Comparison of ENCODE assay signal across 22 mouse cellular contexts in genomic region chr9:28613683-28614620, GRCm38 (mm10).
A peak's percentile ranks its signal among the peaks of the same experiment; 100 is the strongest.
DNase-seq lines count a peak whose midpoint lies in the region; ATAC-seq lines count a peak whose summit lies in the region.
"Had no signal": no experiment of that assay in that cellular context is flagged by ENCODE, and none has a peak within 500 bp of the region (broad histone marks: within the 10 kb centered on the region; RNA-seq: fewer than 3 reads in every experiment).

No protein-coding gene starts in this region.

- 0 out of 2 replicates have a peak overlapping the region, but pooled peaks have one; percentile 4 for H3K4me2 ChIP-seq in heart, embryonic 16.5 days (ENCODE audit: low read depth, low read length)
- H3K4me2 ChIP-seq in embryonic facial prominence, embryonic 15.5 days (replicated peaks), result no peak overlapping the region
- H3K4me2 ChIP-seq: liver, embryonic 12.5 days; neural tube, embryonic 13.5 days had no signal

- DNase-seq in cerebellum, adult 11-12 months, result peak; percentile 48
- DNase-seq in cerebellum, postnatal 4 days (ENCODE audit: low spot score in 2 of 2), result no peak
- DNase-seq in heart, postnatal 4 days, result no peak
- peak; percentile 70 for DNase-seq in R1 (ENCODE audit: low read depth, low spot score)
- DNase-seq in adrenal gland, adult 8-10 months, result no peak
- no peak for DNase-seq in c-Kit-positive CD71-positive TER-119-positive erythroid progenitor cells, embryonic 14.5 days (ENCODE audit: low spot score)
- DNase-seq: heart, adult 11 months; heart, postnatal 14 days; kidney, adult 2 months; kidney, postnatal 25 days; thymus, postnatal 36 days had no signal

- no peak overlapping the region for H3K4me3 ChIP-seq in heart, embryonic 16.5 days (ENCODE audit: low read length)
- no peak overlapping the region for H3K4me3 ChIP-seq in embryonic facial prominence, embryonic 15.5 days (replicated peaks)
- H3K4me3 ChIP-seq: forebrain, embryonic 10.5 days; limb, embryonic 10.5 days; liver, embryonic 12.5 days; neural tube, embryonic 13.5 days had no signal

- H3K27ac ChIP-seq in heart, embryonic 16.5 days (ENCODE audit: low read length), result no peak overlapping the region
- H3K27ac ChIP-seq in embryonic facial prominence, embryonic 15.5 days (replicated peaks), result 0 out of 2 replicates have a peak overlapping the region, but pooled peaks have one; percentile 44
- H3K27ac ChIP-seq: forebrain, embryonic 10.5 days; limb, embryonic 10.5 days; liver, embryonic 12.5 days; neural tube, embryonic 13.5 days; stomach, postnatal 0 days had no signal

- H3K9me3 ChIP-seq in heart, embryonic 16.5 days (replicated peaks; ENCODE audit: control insufficient read depth, low read length), result no peaks in the 10 kb centered on the region
- H3K9me3 ChIP-seq in embryonic facial prominence, embryonic 15.5 days (replicated peaks), result no peaks in the 10 kb centered on the region
- H3K9me3 ChIP-seq: forebrain, embryonic 10.5 days; limb, embryonic 10.5 days; liver, embryonic 12.5 days; neural tube, embryonic 13.5 days had no signal

- no peak for ATAC-seq in heart, embryonic 16.5 days (replicated peaks; ENCODE audit: extremely low read depth, insufficient read depth, low FRiP score)
- no peak for ATAC-seq in embryonic facial prominence, embryonic 15.5 days (ENCODE audit: insufficient number of reproducible peaks, low FRiP score, low TSS enrichment, low read depth)
- ATAC-seq: hindbrain, embryonic 16.5 days; liver, embryonic 12.5 days; lung, postnatal 0 days; midbrain, embryonic 16.5 days had no signal

- H3K9ac ChIP-seq in heart, embryonic 16.5 days (ENCODE audit: low read length), result no peak overlapping the region
- no peak overlapping the region for H3K9ac ChIP-seq in embryonic facial prominence, embryonic 15.5 days
- H3K9ac ChIP-seq: liver, embryonic 12.5 days; neural tube, embryonic 13.5 days had no signal

- no peaks in the 10 kb centered on the region for H3K27me3 ChIP-seq in heart, embryonic 16.5 days (ENCODE audit: control insufficient read depth, insufficient read depth, low read length)
- H3K27me3 ChIP-seq in embryonic facial prominence, embryonic 15.5 days, result no peaks in the 10 kb centered on the region
- H3K27me3 ChIP-seq: CH12.LX; liver, embryonic 12.5 days; neural tube, embryonic 13.5 days had no signal

- H3K36me3 ChIP-seq in heart, embryonic 16.5 days (ENCODE audit: control insufficient read depth, insufficient read depth), result no peaks in the 10 kb centered on the region
- no peaks in the 10 kb centered on the region for H3K36me3 ChIP-seq in embryonic facial prominence, embryonic 15.5 days
- H3K36me3 ChIP-seq: forebrain, embryonic 10.5 days; limb, embryonic 10.5 days; liver, embryonic 12.5 days; neural tube, embryonic 13.5 days had no signal

- H3K4me1 ChIP-seq in heart, embryonic 16.5 days (ENCODE audit: control insufficient read depth, insufficient read depth, low read length), result peaks cover 8% of the 10 kb centered on the region
- peaks cover 4% of the 10 kb centered on the region; the same call in 1 of the 2 replicates for H3K4me1 ChIP-seq in embryonic facial prominence, embryonic 15.5 days
- H3K4me1 ChIP-seq: limb, embryonic 10.5 days; liver, embryonic 12.5 days had no signal

- WGBS in heart, embryonic 16.5 days, result 37% methylated on average over 6 of the region's 6 CpGs
- WGBS in embryonic facial prominence, embryonic 15.5 days, result 27% methylated on average over 6 of the region's 6 CpGs

Comparison
In these comparisons a context has a peak if more than half of its experiments do, and no peak if none do; other contexts are left out.
1. DNase-seq: peak in cerebellum, adult 11-12 months (single experiment) and R1 (single experiment); none in cerebellum, postnatal 4 days (0 of 2), heart, postnatal 4 days (single experiment), adrenal gland, adult 8-10 months (single experiment) and c-Kit-positive CD71-positive TER-119-positive erythroid progenitor cells, embryonic 14.5 days (single experiment).